Mouse (Mus musculus): Measurements from ENCODE around the gene Plekhh1. TPM values are rescaled to one million over a fixed set of nuclear protein-coding genes. Genes with fewer than 3 reads are reported as not detected.

The Plekhh1 gene
- polyA plus RNA-seq, 1 experiment from 2014 or later = 5.8 TPM

DNA sequence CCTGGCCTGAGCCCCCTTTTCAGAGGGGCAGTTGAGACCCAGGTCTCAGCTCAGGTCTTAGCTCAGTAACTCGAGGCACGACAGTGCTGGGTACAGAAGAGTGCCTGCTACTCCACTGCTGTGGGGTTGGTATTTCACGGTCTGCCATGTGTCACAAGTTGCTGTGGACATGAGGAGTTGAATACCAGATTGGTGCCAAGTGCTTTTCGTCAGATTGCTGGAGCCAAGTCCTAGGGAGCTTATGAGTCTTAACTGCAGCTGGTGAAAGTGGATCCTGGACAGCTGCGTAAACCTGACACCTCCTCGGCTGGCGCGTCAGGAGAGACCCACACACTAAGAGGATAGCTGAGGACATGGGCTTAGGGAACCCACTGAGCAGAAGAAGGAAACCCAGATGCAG lies 15.7 kb downstream of the Plekhh1 start:
- no peak overlapping the region for H3K27ac ChIP-seq (ENCODE audit: low read length)
- H3K4me1 ChIP-seq (ENCODE audit: control insufficient read depth, insufficient read depth, low read length) = peaks cover 2% of the 10 kb centered on the region; the same call in 1 of the 2 replicates
- H3K9ac ChIP-seq (ENCODE audit: low read length) = no peak overlapping the region
- H3K27me3 ChIP-seq (ENCODE audit: control insufficient read depth, insufficient read depth, low read length) = no peaks in the 10 kb centered on the region
- no peak overlapping the region for H3K4me2 ChIP-seq (ENCODE audit: low read depth, low read length)
- H3K9me3 ChIP-seq (replicated peaks; ENCODE audit: control insufficient read depth, low read length) = no peaks in the 10 kb centered on the region
- 72% methylated on average over 8 of the region's 8 CpGs for WGBS
- no peak for ATAC-seq (ENCODE audit: insufficient read depth, low FRiP score)
- H3K4me3 ChIP-seq (replicated peaks; ENCODE audit: low read length) = no peak overlapping the region
- H3K36me3 ChIP-seq (ENCODE audit: control insufficient read depth, insufficient read depth, low read length) = peaks cover 7% of the 10 kb centered on the region; the same call in 1 of the 2 replicates

DNA sequence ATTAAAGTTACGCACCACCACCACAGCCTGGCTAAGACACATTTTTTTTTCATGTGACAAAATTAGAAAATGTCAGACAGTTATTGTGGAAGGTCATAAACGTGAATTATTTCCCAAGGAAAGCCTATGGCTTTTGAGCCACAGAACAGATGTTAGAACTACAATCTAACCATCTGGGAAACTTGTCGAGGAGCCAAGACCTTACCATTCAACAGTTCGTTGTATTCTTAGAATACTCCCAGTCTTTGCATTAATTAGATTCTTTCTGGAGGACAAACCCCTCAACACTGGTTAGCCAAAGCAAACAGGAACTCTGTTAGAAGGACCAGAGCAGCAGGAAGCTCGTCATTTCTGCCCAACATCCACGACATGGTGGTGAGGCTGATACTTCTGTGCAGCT lies 17.2 kb downstream of the Plekhh1 start:
- no peaks in the 10 kb centered on the region for H3K4me1 ChIP-seq (ENCODE audit: control insufficient read depth, insufficient read depth, low read length)
- 63% methylated on average over 6 of the region's 6 CpGs for WGBS
- no peak overlapping the region for H3K4me2 ChIP-seq (ENCODE audit: low read depth, low read length)
- no peak for ATAC-seq (ENCODE audit: insufficient read depth, low FRiP score)
- H3K27me3 ChIP-seq (ENCODE audit: control insufficient read depth, insufficient read depth, low read length) = no peaks in the 10 kb centered on the region
- peaks cover 7% of the 10 kb centered on the region; the same call in 1 of the 2 replicates for H3K36me3 ChIP-seq (ENCODE audit: control insufficient read depth, insufficient read depth, low read length)
- H3K4me3 ChIP-seq (replicated peaks; ENCODE audit: low read length) = no peak overlapping the region
- no peak overlapping the region for H3K27ac ChIP-seq (ENCODE audit: low read length)
- no peaks in the 10 kb centered on the region for H3K9me3 ChIP-seq (replicated peaks; ENCODE audit: control insufficient read depth, low read length)
- H3K9ac ChIP-seq (ENCODE audit: low read length) = no peak overlapping the region

DNA sequence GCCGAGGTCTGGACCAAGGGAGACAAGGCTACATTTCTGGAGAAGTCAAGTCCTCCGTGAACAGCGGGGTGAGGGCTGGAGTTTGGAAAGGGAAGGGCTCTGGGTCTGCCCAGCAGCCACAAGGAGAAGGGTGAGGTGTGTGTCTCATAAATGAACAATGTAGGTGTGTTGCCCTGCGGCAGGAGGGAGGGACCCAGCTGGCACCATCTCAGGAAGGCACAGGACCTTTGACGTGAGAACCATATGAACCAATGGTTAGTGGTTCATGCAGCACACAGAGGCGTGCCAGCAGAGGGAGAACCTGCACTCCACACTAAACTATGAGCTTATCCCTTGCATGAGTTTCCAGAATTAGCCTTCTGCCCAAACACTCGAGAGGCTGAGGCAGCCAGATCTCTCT lies 18.2 kb downstream of the Plekhh1 start:
- no peaks in the 10 kb centered on the region for H3K27me3 ChIP-seq (ENCODE audit: control insufficient read depth, insufficient read depth, low read length)
- peaks cover 7% of the 10 kb centered on the region; the same call in 1 of the 2 replicates for H3K36me3 ChIP-seq (ENCODE audit: control insufficient read depth, insufficient read depth, low read length)
- WGBS = 80% methylated on average over 7 of the region's 7 CpGs
- H3K4me3 ChIP-seq (replicated peaks; ENCODE audit: low read length) = no peak overlapping the region
- no peaks in the 10 kb centered on the region for H3K4me1 ChIP-seq (ENCODE audit: control insufficient read depth, insufficient read depth, low read length)
- H3K9ac ChIP-seq (ENCODE audit: low read length) = no peak overlapping the region
- ATAC-seq (ENCODE audit: insufficient read depth, low FRiP score) = peak; percentile 28; the same call in 1 of the 2 replicates
- H3K4me2 ChIP-seq (ENCODE audit: low read depth, low read length) = no peak overlapping the region
- H3K27ac ChIP-seq (ENCODE audit: low read length) = no peak overlapping the region
- no peaks in the 10 kb centered on the region for H3K9me3 ChIP-seq (replicated peaks; ENCODE audit: control insufficient read depth, low read length)

DNA sequence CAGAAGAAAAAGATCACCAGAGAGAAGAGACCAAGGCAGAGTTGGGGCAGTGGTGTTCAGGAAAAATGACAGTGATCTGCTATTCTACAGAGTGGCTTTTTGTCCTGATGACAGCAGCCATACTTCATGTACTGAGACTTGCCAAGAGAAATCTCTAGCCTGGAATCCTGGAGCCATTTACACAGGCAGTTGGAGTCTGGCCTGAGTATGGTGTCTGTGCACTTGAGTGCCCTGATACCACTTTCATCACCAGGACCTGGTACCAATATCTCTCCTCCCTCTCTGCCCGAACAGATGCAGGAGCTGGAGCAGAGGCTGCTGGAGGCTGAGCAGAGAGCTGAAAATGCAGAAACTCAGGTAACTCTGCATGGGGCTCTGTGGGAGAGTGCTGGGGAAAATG lies 19.9 kb downstream of the Plekhh1 start:
- 73% methylated on average over 1 of the region's 1 CpGs for WGBS
- H3K9ac ChIP-seq (ENCODE audit: low read length) = no peak overlapping the region
- no peak overlapping the region for H3K27ac ChIP-seq (ENCODE audit: low read length)
- H3K27me3 ChIP-seq (ENCODE audit: control insufficient read depth, insufficient read depth, low read length) = no peaks in the 10 kb centered on the region
- H3K4me1 ChIP-seq (ENCODE audit: control insufficient read depth, insufficient read depth, low read length) = no peaks in the 10 kb centered on the region
- no peak for ATAC-seq (ENCODE audit: insufficient read depth, low FRiP score)
- H3K4me3 ChIP-seq (replicated peaks; ENCODE audit: low read length) = no peak overlapping the region
- no peak overlapping the region for H3K4me2 ChIP-seq (ENCODE audit: low read depth, low read length)
- peaks cover 7% of the 10 kb centered on the region; the same call in 1 of the 2 replicates for H3K36me3 ChIP-seq (ENCODE audit: control insufficient read depth, insufficient read depth, low read length)
- no peaks in the 10 kb centered on the region for H3K9me3 ChIP-seq (replicated peaks; ENCODE audit: control insufficient read depth, low read length)

DNA sequence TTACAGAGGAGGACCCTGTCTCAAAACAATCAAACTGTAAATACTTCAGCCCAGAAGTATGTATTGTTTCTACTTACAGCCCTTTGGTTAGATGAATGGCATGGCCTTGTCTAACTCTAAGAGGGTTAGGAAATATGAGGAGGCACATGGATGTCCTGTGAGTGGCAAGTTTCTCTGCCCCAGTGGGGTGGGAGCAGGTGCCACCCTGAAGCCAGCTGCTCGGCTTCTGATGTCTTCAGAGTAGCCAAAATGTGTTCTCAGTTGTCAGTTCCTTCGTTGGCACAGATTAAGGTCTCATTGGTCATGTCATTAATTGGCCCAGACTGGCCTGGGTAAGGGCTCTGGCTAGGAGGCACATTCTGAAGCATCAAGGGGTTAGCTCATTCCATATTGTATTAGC lies 20.8 kb downstream of the Plekhh1 start:
- H3K36me3 ChIP-seq (ENCODE audit: control insufficient read depth, insufficient read depth, low read length) = peaks cover 5% of the 10 kb centered on the region; the same call in 1 of the 2 replicates
- H3K9ac ChIP-seq (ENCODE audit: low read length) = no peak overlapping the region
- ATAC-seq (ENCODE audit: insufficient read depth, low FRiP score) = no peak
- H3K4me3 ChIP-seq (replicated peaks; ENCODE audit: low read length) = no peak overlapping the region
- no peak overlapping the region for H3K4me2 ChIP-seq (ENCODE audit: low read depth, low read length)
- no peaks in the 10 kb centered on the region for H3K4me1 ChIP-seq (ENCODE audit: control insufficient read depth, insufficient read depth, low read length)
- WGBS = 73% methylated on average over 2 of the region's 2 CpGs
- H3K9me3 ChIP-seq (replicated peaks; ENCODE audit: control insufficient read depth, low read length) = no peaks in the 10 kb centered on the region
- no peaks in the 10 kb centered on the region for H3K27me3 ChIP-seq (ENCODE audit: control insufficient read depth, insufficient read depth, low read length)
- H3K27ac ChIP-seq (ENCODE audit: low read length) = no peak overlapping the region

DNA sequence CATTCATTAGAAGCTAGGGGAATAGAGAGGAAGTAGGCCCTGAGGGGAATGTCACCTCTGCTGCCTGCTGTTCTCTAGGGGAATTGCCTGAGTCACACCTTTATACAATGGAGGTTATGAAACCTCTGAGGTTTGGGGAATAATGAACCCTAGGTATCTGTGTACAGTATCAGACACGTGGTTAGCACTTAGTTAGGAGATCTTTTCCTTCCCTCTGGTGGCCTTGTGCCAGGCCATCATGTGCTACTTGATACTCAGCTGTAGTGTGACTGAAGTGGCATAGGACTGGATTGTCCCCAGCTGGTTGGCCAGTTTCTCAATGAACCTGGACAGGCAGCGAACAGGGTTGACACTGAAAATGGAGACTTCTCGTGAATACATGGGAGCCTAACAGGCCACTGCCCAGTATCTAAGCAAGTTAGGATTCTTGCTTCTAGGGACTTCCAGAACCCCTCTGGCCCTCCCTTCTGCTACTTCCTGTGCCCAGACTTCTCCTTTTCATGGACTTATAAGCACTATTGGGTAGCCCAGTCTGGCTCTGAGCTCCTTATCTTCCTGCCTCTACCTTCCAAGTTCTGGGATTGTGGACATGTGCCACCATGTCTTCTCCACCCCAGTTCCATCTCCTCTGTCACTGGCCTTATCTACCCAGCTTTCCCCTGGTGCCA lies 21.7 kb downstream of the Plekhh1 start:
- WGBS = 72% methylated on average over 3 of the region's 3 CpGs
- ATAC-seq (ENCODE audit: insufficient read depth, low FRiP score) = peak; percentile 61; the same call in 1 of the 2 replicates

DNA sequence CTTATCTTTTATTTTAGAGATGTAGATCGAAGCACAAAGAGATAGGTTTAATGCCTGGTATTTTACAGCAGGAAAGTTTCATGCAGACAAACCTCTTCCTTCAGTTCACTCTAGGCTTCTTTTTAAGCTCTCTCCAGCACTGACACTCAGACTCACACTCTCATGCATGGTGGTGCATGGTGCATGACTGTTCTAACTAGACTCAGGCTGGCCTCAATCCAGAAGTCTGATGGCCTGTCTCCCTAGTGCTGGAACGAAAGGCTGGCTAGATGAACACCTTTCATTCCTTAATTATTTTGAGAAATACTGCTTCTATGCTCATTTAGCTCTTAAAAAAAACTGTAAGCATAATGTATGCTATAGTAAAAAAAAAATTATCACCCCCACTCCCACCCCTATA lies 23.1 kb downstream of the Plekhh1 start:
- ATAC-seq (ENCODE audit: insufficient read depth, low FRiP score) = no peak
- no peaks in the 10 kb centered on the region for H3K4me1 ChIP-seq (ENCODE audit: control insufficient read depth, insufficient read depth, low read length)
- H3K9ac ChIP-seq (ENCODE audit: low read length) = no peak overlapping the region
- no peaks in the 10 kb centered on the region for H3K36me3 ChIP-seq (ENCODE audit: control insufficient read depth, insufficient read depth, low read length)
- H3K27me3 ChIP-seq (ENCODE audit: control insufficient read depth, insufficient read depth, low read length) = no peaks in the 10 kb centered on the region
- H3K4me2 ChIP-seq (ENCODE audit: low read depth, low read length) = no peak overlapping the region
- H3K27ac ChIP-seq (ENCODE audit: low read length) = no peak overlapping the region
- H3K9me3 ChIP-seq (replicated peaks; ENCODE audit: control insufficient read depth, low read length) = no peaks in the 10 kb centered on the region
- WGBS = 77% methylated on average over 2 of the region's 2 CpGs
- no peak overlapping the region for H3K4me3 ChIP-seq (replicated peaks; ENCODE audit: low read length)

More for the DNA sequence above, 21.7 kb downstream of the Plekhh1 start:
- no peak overlapping the region for H3K27ac ChIP-seq (ENCODE audit: low read length)
- no peaks in the 10 kb centered on the region for H3K4me1 ChIP-seq (ENCODE audit: control insufficient read depth, insufficient read depth, low read length)
- no peak overlapping the region for H3K4me3 ChIP-seq (replicated peaks; ENCODE audit: low read length)
- no peak overlapping the region for H3K4me2 ChIP-seq (ENCODE audit: low read depth, low read length)
- H3K9ac ChIP-seq (ENCODE audit: low read length) = no peak overlapping the region
- H3K27me3 ChIP-seq (ENCODE audit: control insufficient read depth, insufficient read depth, low read length) = no peaks in the 10 kb centered on the region
- no peaks in the 10 kb centered on the region for H3K9me3 ChIP-seq (replicated peaks; ENCODE audit: control insufficient read depth, low read length)
- no peaks in the 10 kb centered on the region for H3K36me3 ChIP-seq (ENCODE audit: control insufficient read depth, insufficient read depth, low read length)

DNA sequence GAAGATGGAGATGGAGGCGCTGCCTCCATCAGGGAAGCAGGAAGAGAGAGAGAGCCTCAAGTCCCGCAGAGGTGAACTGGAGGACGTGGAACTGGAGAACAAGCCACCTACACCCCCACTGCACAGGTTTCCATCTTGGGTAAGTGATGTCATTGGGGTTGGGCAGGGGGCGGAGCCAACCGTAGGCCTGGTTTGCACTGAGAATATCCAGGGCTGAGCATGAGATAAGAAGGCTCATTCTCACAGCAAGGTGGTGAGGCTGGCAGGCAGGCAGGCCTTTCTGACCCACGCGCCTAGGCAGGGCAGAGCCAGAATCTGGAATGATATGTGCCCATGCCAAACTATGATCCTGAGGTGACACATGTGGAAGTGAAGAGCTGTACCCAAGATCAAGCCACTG lies 26.3 kb downstream of the Plekhh1 start:
- no peaks in the 10 kb centered on the region for H3K36me3 ChIP-seq (ENCODE audit: control insufficient read depth, insufficient read depth, low read length)
- no peak overlapping the region for H3K27ac ChIP-seq (ENCODE audit: low read length)
- no peak overlapping the region for H3K4me3 ChIP-seq (replicated peaks; ENCODE audit: low read length)
- peak; percentile 50; the same call in 1 of the 2 replicates for ATAC-seq (ENCODE audit: insufficient read depth, low FRiP score)
- H3K9me3 ChIP-seq (replicated peaks; ENCODE audit: control insufficient read depth, low read length) = no peaks in the 10 kb centered on the region
- H3K4me2 ChIP-seq (ENCODE audit: low read depth, low read length) = no peak overlapping the region
- H3K9ac ChIP-seq (ENCODE audit: low read length) = no peak overlapping the region
- WGBS = 82% methylated on average over 7 of the region's 7 CpGs
- H3K27me3 ChIP-seq (ENCODE audit: control insufficient read depth, insufficient read depth, low read length) = no peaks in the 10 kb centered on the region
- H3K4me1 ChIP-seq (ENCODE audit: control insufficient read depth, insufficient read depth, low read length) = peaks cover 2% of the 10 kb centered on the region

DNA sequence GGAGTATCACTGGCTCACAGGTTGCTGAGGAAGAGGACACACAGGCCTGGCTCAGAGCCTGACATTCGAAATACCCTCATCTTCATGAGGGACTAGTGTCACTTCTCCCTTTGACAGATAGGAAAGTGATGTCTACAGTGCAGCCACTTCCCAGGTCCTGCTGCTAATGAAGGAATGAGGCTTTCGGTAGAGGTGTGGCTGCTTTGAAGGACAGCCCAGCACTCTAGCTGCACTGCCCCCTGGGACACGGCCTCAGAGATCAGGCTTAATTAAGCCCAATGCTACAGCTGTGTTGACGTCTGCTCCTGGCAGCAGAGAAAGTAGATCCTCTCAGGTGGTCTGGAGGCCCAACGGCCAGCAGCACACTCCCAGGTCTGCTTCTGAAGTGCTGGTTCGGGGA lies 30.6 kb downstream of the Plekhh1 start:
- peaks cover 7% of the 10 kb centered on the region for H3K4me1 ChIP-seq (ENCODE audit: control insufficient read depth, insufficient read depth, low read length)
- no peaks in the 10 kb centered on the region for H3K36me3 ChIP-seq (ENCODE audit: control insufficient read depth, insufficient read depth, low read length)
- H3K9me3 ChIP-seq (replicated peaks; ENCODE audit: control insufficient read depth, low read length) = no peaks in the 10 kb centered on the region
- H3K27ac ChIP-seq (ENCODE audit: low read length) = peak overlapping the region; percentile 46
- H3K4me2 ChIP-seq (ENCODE audit: low read depth, low read length) = no peak overlapping the region
- ATAC-seq (ENCODE audit: insufficient read depth, low FRiP score) = no peak
- H3K9ac ChIP-seq (ENCODE audit: low read length) = no peak overlapping the region
- no peak overlapping the region for H3K4me3 ChIP-seq (replicated peaks; ENCODE audit: low read length)
- H3K27me3 ChIP-seq (ENCODE audit: control insufficient read depth, insufficient read depth, low read length) = no peaks in the 10 kb centered on the region
- 75% methylated on average over 6 of the region's 6 CpGs for WGBS
